In the genomic region with DNA sequence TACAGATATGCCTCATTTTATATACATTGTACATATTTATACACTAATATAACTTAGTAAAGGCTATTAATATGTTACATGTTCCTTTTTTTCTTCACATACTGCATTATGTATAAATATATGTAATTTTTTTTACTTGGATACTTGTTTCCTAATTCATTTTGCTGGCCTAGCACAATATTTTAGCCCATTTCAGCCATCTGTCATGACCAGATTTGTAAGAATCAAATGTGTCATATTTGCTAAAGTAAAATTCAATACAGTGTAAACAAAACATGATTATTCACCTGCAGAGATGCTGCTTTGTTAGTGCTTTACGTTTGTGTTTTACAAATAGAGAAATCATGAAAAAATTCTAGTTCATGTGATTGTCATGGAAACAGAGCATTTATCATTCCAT, we compare ENCODE assay signal across 16 mouse cellular contexts.
"Had no signal": no experiment of that assay in that cellular context is flagged by ENCODE, and none has a peak within 500 bp of the region (broad histone marks: within the 10 kb centered on the region; RNA-seq: fewer than 3 reads in every experiment).

No protein-coding gene starts in this region.

- H3K36me3 ChIP-seq: neural tube, embryonic 13.5 days; neural tube, embryonic 15.5 days; stomach, embryonic 15.5 days had no signal

- H3K4me1 ChIP-seq: neural tube, embryonic 13.5 days; neural tube, embryonic 15.5 days; stomach, embryonic 15.5 days had no signal

- H3K27ac ChIP-seq: neural tube, embryonic 13.5 days; neural tube, embryonic 15.5 days; stomach, embryonic 15.5 days; stomach, postnatal 0 days had no signal

- H3K27me3 ChIP-seq: neural tube, embryonic 13.5 days; neural tube, embryonic 15.5 days; stomach, embryonic 15.5 days had no signal

- DNase-seq: retina, postnatal 1 day; right cerebral cortex, adult 18-20 months; right cerebral cortex, postnatal 14 days; right cerebral cortex, postnatal 25 days; right cerebral cortex, postnatal 4 days; spleen, adult 18-20 months; thymus, adult 18-20 months; thymus, adult 2 months; thymus, postnatal 14 days; thymus, postnatal 25 days; thymus, postnatal 36 days; thymus, postnatal 4 days had no signal

- H3K4me3 ChIP-seq: neural tube, embryonic 13.5 days; neural tube, embryonic 15.5 days; stomach, embryonic 15.5 days had no signal
